Mouse (Mus musculus): ENCODE measurements at regions not wholly inside any gene's neighbourhood (a gene's known extent, or its start where the extent isn't known, plus 50 kb on each side); places are given as distances from the start of the nearest gene placed in this dataset.

- Histone ChIP-seq H3K27ac (ENCODE audit: low read depth, low read length) (peak overlapping the region; percentile 65; the same call in 1 of the 2 replicates), H3K9ac (ENCODE audit: low read depth, low read length) (no peak overlapping the region), H3K36me3 (ENCODE audit: control insufficient read depth, insufficient read depth, low read length) (no peaks in the 10 kb centered on the region), H3K4me2 (replicated peaks; ENCODE audit: low read depth, low read length) (no peak overlapping the region), H3K27me3 (ENCODE audit: control insufficient read depth, insufficient read depth, low read length) (no peaks in the 10 kb centered on the region), H3K4me1 (ENCODE audit: control insufficient read depth, insufficient read depth, low read length) (peaks cover 15% of the 10 kb centered on the region), H3K4me3 (ENCODE audit: low read length) (no peak overlapping the region), H3K9me3 (ENCODE audit: control insufficient read depth, low read length) (no peaks in the 10 kb centered on the region)
- 23% methylated on average over 8 of the region's 8 CpGs for WGBS
- peak; percentile 74 for ATAC-seq (ENCODE audit: low FRiP score, low TSS enrichment)
Observed at GRCm38 (mm10) chr4:32179707-32180241, 58.8 kb upstream of the Bach2 start.

- Histone ChIP-seq H3K4me1 (ENCODE audit: control insufficient read depth, insufficient read depth, low read length) (peaks cover 5% of the 10 kb centered on the region), H3K9ac (ENCODE audit: low read depth, low read length) (no peak overlapping the region), H3K9me3 (ENCODE audit: control insufficient read depth, low read length) (no peaks in the 10 kb centered on the region), H3K4me2 (replicated peaks; ENCODE audit: low read depth, low read length) (no peak overlapping the region), H3K27ac (ENCODE audit: low read depth, low read length) (no peak overlapping the region), H3K36me3 (ENCODE audit: control insufficient read depth, insufficient read depth, low read length) (no peaks in the 10 kb centered on the region), H3K4me3 (ENCODE audit: low read length) (no peak overlapping the region), H3K27me3 (ENCODE audit: control insufficient read depth, insufficient read depth, low read length) (no peaks in the 10 kb centered on the region)
- no peak for ATAC-seq (ENCODE audit: low FRiP score, low TSS enrichment)
- WGBS: 44% methylated on average over 4 of the region's 4 CpGs
Observed at GRCm38 (mm10) chr4:32183791-32184190, 54.8 kb upstream of the Bach2 start.

- Histone ChIP-seq H3K27me3 (ENCODE audit: control insufficient read depth, insufficient read depth, low read length) (no peaks in the 10 kb centered on the region), H3K27ac (ENCODE audit: low read depth, low read length) (no peak overlapping the region), H3K4me1 (ENCODE audit: control insufficient read depth, insufficient read depth, low read length) (no peaks in the 10 kb centered on the region), H3K9me3 (ENCODE audit: control insufficient read depth, low read length) (no peaks in the 10 kb centered on the region), H3K4me2 (replicated peaks; ENCODE audit: low read depth, low read length) (no peak overlapping the region), H3K36me3 (ENCODE audit: control insufficient read depth, insufficient read depth, low read length) (no peaks in the 10 kb centered on the region), H3K4me3 (ENCODE audit: low read length) (no peak overlapping the region), H3K9ac (ENCODE audit: low read depth, low read length) (no peak overlapping the region)
- 84% methylated on average over 10 of the region's 10 CpGs for WGBS
- ATAC-seq (ENCODE audit: low FRiP score, low TSS enrichment): no peak
Observed at GRCm38 (mm10) chr4:32185986-32186385, 52.6 kb upstream of the Bach2 start.

GRCm38 (mm10) chr4:32187154-32187553 is 51.5 kb upstream of the Bach2 start:
- Histone ChIP-seq H3K9me3 (ENCODE audit: control insufficient read depth, low read length) (no peaks in the 10 kb centered on the region), H3K27ac (ENCODE audit: low read depth, low read length) (no peak overlapping the region), H3K36me3 (ENCODE audit: control insufficient read depth, insufficient read depth, low read length) (no peaks in the 10 kb centered on the region), H3K4me2 (replicated peaks; ENCODE audit: low read depth, low read length) (no peak overlapping the region), H3K27me3 (ENCODE audit: control insufficient read depth, insufficient read depth, low read length) (no peaks in the 10 kb centered on the region), H3K9ac (ENCODE audit: low read depth, low read length) (no peak overlapping the region), H3K4me3 (ENCODE audit: low read length) (no peak overlapping the region), H3K4me1 (ENCODE audit: control insufficient read depth, insufficient read depth, low read length) (no peaks in the 10 kb centered on the region)
- WGBS: 60% methylated on average over 4 of the region's 4 CpGs
- no peak for ATAC-seq (ENCODE audit: low FRiP score, low TSS enrichment)

DNA sequence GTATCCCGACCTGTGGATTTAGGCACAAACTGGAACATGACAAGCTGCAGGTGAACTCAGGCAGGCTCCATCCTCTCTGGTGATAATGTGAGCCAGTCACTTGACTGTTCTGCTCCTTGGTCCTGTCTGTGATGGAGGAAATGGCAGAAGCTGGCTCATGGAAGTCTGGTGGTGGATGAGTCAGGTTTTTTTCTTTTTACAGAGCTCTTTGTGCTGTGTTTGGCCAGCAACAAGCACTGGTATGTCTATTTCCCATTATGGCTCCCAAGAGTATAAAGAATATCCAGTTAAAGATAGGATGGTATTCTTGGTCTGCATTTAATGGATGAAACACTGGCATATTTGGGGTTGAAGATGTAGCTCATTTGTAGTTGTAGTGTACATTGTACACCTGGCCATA is 50.5 kb upstream of the Bach2 start:
- Histone ChIP-seq H3K27ac (ENCODE audit: low read depth, low read length) (no peak overlapping the region), H3K4me2 (replicated peaks; ENCODE audit: low read depth, low read length) (no peak overlapping the region), H3K9ac (ENCODE audit: low read depth, low read length) (no peak overlapping the region), H3K36me3 (ENCODE audit: control insufficient read depth, insufficient read depth, low read length) (no peaks in the 10 kb centered on the region), H3K9me3 (ENCODE audit: control insufficient read depth, low read length) (no peaks in the 10 kb centered on the region), H3K27me3 (ENCODE audit: control insufficient read depth, insufficient read depth, low read length) (no peaks in the 10 kb centered on the region), H3K4me1 (ENCODE audit: control insufficient read depth, insufficient read depth, low read length) (no peaks in the 10 kb centered on the region), H3K4me3 (ENCODE audit: low read length) (no peak overlapping the region)
- WGBS: 90% methylated on average over 1 of the region's 1 CpGs
- no peak for ATAC-seq (ENCODE audit: low FRiP score, low TSS enrichment)

GRCm38 (mm10) chr4:32188752-32189415 is 49.7 kb upstream of the Bach2 start:
- Histone ChIP-seq H3K4me2 (replicated peaks; ENCODE audit: low read depth, low read length) (no peak overlapping the region), H3K9me3 (ENCODE audit: control insufficient read depth, low read length) (no peaks in the 10 kb centered on the region), H3K9ac (ENCODE audit: low read depth, low read length) (no peak overlapping the region), H3K27me3 (ENCODE audit: control insufficient read depth, insufficient read depth, low read length) (no peaks in the 10 kb centered on the region), H3K4me3 (ENCODE audit: low read length) (no peak overlapping the region), H3K36me3 (ENCODE audit: control insufficient read depth, insufficient read depth, low read length) (no peaks in the 10 kb centered on the region), H3K27ac (ENCODE audit: low read depth, low read length) (no peak overlapping the region), H3K4me1 (ENCODE audit: control insufficient read depth, insufficient read depth, low read length) (no peaks in the 10 kb centered on the region)
- ATAC-seq (ENCODE audit: low FRiP score, low TSS enrichment): no peak
- 65% methylated on average over 8 of the region's 8 CpGs for WGBS

Measured in kidney, embryonic 14.5 days (tissue).